Mouse (Mus musculus): ENCODE results near the gene Lims1.

- TF ChIP-seq CTCF (IDR thresholded peaks at IDR 0.05; ENCODE audit: low read depth, low read length) (no peak), POLR2A (IDR thresholded peaks at IDR 0.05; ENCODE audit: extremely low read depth, insufficient read depth, low read length) (no peak)
These were observed 59.4 kb downstream of the Lims1 start for GRCm38 (mm10) chr10:58382621-58383101.

All from liver, adult 2 months (tissue).